Mouse (Mus musculus) embryonic facial prominence, embryonic 15.5 days (tissue): ENCODE measurements around the gene N4bp1. TPM values are rescaled to one million over a fixed set of nuclear protein-coding genes. Genes with fewer than 3 reads are reported as not detected.
A peak's percentile ranks its signal among the peaks of the same experiment; 100 is the strongest.

Source experiments
- ATAC-seq: fragments of 200-750 bp; cut with Nextera tagmentation; 2 replicates; pipeline ENCODE4 v1.8.0; 2017; ENCODE audit warnings: low read depth, moderate TSS enrichment; ENCODE audit not compliant: insufficient number of reproducible peaks, low FRiP score, low TSS enrichment
- H3K27ac ChIP-seq: fragments of 300-500 bp; sonication (generic); replicated peaks from 2 replicates; pipeline ENCODE4 v1.5.1; 2015; ENCODE audit warnings: mild to moderate bottlenecking, inconsistent platforms
- H3K27me3 ChIP-seq: fragments of 300-500 bp; sonication (generic); 2 replicates; pipeline ENCODE4 v1.6.1; 2015; ENCODE audit warnings: inconsistent platforms
- H3K36me3 ChIP-seq: fragments of 300-500 bp; sonication (generic); 2 replicates; pipeline ENCODE4 v1.6.1; 2015; ENCODE audit warnings: mild to moderate bottlenecking, inconsistent platforms
- H3K4me1 ChIP-seq: fragments of 300-500 bp; sonication (generic); 2 replicates; pipeline ENCODE4 v1.6.1; 2015; ENCODE audit warnings: inconsistent platforms
- H3K4me2 ChIP-seq: fragments of 300-500 bp; sonication (generic); replicated peaks from 2 replicates; pipeline ENCODE4 v1.6.1; 2015; ENCODE audit warnings: mild to moderate bottlenecking, inconsistent platforms
- H3K4me3 ChIP-seq: fragments of 300-500 bp; sonication (generic); replicated peaks from 2 replicates; pipeline ENCODE4 v1.5.1; 2015; ENCODE audit warnings: mild to moderate bottlenecking, inconsistent platforms
- H3K9ac ChIP-seq: fragments of 300-500 bp; sonication (generic); 2 replicates; pipeline ENCODE4 v1.6.1; 2015; ENCODE audit warnings: inconsistent platforms
- H3K9me3 ChIP-seq: fragments of 300-500 bp; sonication (generic); replicated peaks from 2 replicates; pipeline ENCODE4 v1.6.1; 2016; ENCODE audit warnings: inconsistent platforms
- WGBS: fragments of 180-500 bp; shearing (Covaris S2); methylation state at CpG from one replicate; pipeline ENCODE4 v1.1.7; 2015; 5-methylcytosine and 5-hydroxymethylcytosine counted together
- polyA plus RNA-seq: library from polyadenylated mRNA; unstranded; fragments of >200 nt; fragmentation: Nextera tagmentation; extraction: Ambion mirVana; gene quantifications from 2 replicates; pipeline ENCODE4 v1.2.1, GENCODE M21; 2015

Gene N4bp1
- polyA plus RNA-seq, 1 experiment from 2014 or later, result 9.7 TPM

DNA sequence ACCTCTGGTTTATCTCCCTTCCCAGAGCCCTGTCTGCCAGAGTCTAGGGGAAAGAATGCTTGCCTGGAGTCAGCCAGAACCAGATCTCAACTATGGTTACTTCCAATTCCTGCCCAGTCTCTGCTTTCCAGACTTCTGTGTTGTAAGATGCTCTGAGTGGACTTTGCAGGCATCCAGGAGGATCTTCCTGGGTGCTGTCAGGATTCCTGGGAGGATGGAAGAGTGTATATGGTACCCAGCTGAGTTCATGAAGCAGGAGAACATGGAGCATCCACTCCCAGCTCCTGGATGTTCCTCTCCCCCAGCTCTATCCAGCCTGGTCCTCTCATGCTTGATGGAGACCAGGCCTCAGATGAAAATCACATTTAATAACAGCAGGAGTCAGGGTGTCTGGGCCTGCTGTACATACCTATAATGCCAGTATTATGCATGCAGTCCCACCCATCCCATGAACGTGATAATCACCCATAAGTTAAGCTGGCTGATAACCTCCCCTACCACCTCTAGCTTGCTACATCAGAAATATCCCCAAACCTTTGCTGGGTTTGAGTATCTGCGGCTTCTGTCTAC, 64.8 kb downstream of the N4bp1 start:
- Histone ChIP-seq H3K27me3 (no peaks in the 10 kb centered on the region), H3K27ac (peak overlapping the region; percentile 63; the same call in 1 of the 2 replicates), H3K36me3 (no peaks in the 10 kb centered on the region), H3K9me3 (no peaks in the 10 kb centered on the region), H3K9ac (no peak overlapping the region), H3K4me3 (no peak overlapping the region), H3K4me1 (peaks cover 16% of the 10 kb centered on the region), H3K4me2 (no peak overlapping the region)
- 28% methylated on average over 2 of the region's 2 CpGs for WGBS
- ATAC-seq, result no peak

DNA sequence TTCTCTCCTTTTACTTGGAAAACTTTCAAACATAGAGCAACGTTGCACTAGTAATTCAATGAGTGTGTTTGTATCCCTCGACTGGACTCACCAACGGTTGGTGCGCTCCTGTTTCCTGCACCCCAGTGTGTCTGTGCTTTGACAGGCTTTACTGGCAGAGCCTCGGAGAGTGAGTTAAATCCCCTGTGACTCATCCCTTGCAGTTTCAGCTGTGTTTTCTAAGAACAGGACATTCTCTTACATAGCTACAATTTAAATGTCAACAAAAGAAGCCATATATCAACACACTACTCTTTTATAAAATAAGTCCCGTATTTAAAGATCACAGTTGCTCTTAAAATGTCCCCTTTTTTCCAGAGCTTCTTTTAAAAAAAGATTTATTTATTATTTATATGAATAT, 65.6 kb downstream of the N4bp1 start:
- no peak overlapping the region for H3K4me3 ChIP-seq
- no peak overlapping the region for H3K4me2 ChIP-seq
- whole genome bisulfite sequencing, result 41% methylated on average over 6 of the region's 6 CpGs
- ATAC-seq, result no peak
- no peaks in the 10 kb centered on the region for H3K27me3 ChIP-seq
- no peaks in the 10 kb centered on the region for H3K36me3 ChIP-seq
- no peaks in the 10 kb centered on the region for H3K9me3 ChIP-seq
- no peak overlapping the region for H3K27ac ChIP-seq
- H3K9ac ChIP-seq, result no peak overlapping the region
- H3K4me1 ChIP-seq, result peaks cover 16% of the 10 kb centered on the region

DNA sequence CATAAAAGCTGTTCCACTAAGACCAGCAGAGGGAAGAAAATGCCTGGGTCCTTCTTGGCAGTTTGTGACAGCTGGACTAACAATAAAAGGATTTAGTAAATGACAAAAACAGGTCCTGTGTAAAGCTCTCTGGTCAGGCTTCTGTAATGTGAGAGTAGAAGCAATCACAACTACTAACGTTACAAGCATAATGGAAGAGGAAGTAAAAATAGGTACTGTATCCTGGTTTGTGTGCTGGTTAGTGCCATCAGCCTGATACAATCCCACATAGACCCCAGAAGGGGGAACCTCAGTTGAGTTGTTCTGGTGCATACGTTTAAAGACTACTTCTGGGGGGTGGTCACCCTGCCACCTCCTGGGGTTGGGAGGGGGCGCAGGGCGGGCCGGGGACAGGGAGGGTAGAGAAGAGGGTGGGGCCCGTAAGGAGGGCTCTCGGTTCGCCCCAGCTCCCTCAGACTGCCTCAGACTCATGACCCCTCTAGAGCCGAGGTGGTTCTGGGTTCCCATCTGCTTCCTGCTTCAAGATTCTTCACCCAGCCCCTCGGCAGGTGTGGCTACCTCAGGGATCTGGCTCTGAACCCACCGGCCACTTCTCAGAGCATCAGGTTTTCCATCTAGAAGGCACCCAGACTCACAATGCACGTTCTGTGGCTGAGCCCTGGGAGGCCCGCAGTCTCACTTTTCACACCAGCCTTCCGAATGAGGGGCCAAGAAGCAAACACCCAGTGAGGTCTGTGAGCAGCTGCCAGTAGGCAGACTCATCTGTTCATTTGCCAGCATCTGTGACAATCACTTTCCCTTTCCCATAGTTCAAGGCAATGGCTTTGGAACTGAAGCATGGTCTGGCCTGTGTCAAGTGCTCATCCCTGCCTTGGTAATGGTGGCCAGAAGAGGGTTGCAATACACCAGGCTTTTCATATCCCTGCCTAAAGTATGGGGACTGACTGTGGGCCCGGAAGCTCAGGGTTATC, 75.8 kb downstream of the N4bp1 start:
- no peak overlapping the region for H3K27ac ChIP-seq
- no peak for ATAC-seq
- 77% methylated on average over 15 of the region's 15 CpGs for WGBS
- no peak overlapping the region for H3K4me3 ChIP-seq
- H3K27me3 ChIP-seq, result no peaks in the 10 kb centered on the region
- H3K9ac ChIP-seq, result no peak overlapping the region
- no peaks in the 10 kb centered on the region for H3K36me3 ChIP-seq
- no peaks in the 10 kb centered on the region for H3K4me1 ChIP-seq
- H3K9me3 ChIP-seq, result no peaks in the 10 kb centered on the region
- H3K4me2 ChIP-seq, result no peak overlapping the region

DNA sequence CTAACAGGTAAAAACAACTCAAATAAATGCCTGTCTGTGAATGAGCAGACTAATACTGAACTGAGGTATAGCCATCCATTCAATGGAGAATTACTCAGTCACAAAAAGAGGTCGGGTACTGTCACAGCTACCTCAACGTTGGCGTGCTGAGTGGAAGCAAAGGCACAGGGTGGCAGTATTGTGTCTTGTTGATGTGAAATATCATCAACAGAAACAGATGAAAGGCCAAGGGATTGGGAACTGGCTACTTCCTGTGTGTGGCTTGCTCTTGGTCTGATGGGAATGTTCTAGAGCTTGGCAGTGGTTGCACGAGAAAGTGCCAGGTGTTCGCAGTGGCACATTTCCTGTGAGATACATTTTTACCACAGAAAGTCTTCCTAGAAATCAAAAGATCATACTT, 76.8 kb downstream of the N4bp1 start:
- no peak overlapping the region for H3K27ac ChIP-seq
- H3K27me3 ChIP-seq, result no peaks in the 10 kb centered on the region
- H3K4me2 ChIP-seq, result no peak overlapping the region
- no peaks in the 10 kb centered on the region for H3K9me3 ChIP-seq
- WGBS, result 64% methylated on average over 5 of the region's 5 CpGs
- no peak overlapping the region for H3K4me3 ChIP-seq
- no peak for ATAC-seq
- H3K4me1 ChIP-seq, result no peaks in the 10 kb centered on the region
- no peaks in the 10 kb centered on the region for H3K36me3 ChIP-seq
- no peak overlapping the region for H3K9ac ChIP-seq

DNA sequence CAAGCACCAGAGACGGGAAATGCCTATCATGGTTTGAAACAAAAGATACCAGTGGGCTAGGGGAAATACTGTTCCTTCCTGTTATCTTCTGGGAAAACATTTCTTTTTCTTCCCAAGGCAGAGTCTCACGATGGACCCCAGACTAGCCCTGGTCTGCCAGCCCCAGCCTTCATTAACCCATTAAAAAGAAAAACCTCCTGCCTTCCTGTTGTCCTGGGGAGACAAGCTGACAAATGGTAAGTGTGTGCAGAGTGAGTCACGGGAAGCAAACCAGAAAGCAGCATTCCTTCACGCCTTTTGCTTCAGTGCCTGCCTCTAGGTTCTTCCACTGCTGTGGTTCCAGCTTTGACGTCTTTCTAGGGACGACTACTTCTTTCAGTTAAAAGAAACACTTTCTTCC, 83.1 kb downstream of the N4bp1 start:
- Histone ChIP-seq H3K4me1 (no peaks in the 10 kb centered on the region), H3K27ac (no peak overlapping the region), H3K9ac (no peak overlapping the region), H3K27me3 (no peaks in the 10 kb centered on the region), H3K9me3 (no peaks in the 10 kb centered on the region), H3K4me3 (no peak overlapping the region), H3K36me3 (no peaks in the 10 kb centered on the region), H3K4me2 (no peak overlapping the region)
- 44% methylated on average over 6 of the region's 6 CpGs for WGBS
- ATAC-seq, result no peak

DNA sequence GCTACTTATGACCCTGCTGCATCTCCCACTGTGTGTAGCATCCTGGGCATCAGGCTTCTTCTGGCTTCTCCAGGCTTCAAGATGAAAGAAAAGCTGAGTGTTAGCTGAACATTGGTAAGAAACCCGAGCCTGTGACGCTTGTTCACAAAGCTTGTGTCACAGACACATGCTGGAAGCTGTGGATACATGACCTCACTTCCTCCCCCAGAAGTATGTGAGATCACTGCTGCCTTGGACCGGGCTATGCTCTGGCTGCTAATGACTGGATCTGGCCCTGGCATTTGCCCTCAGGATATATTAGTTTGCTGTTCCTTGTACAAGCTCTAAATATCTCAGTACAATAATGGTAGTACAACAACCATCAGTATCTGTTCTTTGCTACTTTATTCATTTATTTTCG, 84.1 kb downstream of the N4bp1 start:
- Histone ChIP-seq H3K9me3 (no peaks in the 10 kb centered on the region), H3K27me3 (no peaks in the 10 kb centered on the region), H3K4me3 (no peak overlapping the region), H3K27ac (no peak overlapping the region), H3K9ac (no peak overlapping the region), H3K36me3 (no peaks in the 10 kb centered on the region), H3K4me1 (no peaks in the 10 kb centered on the region), H3K4me2 (no peak overlapping the region)
- no peak for ATAC-seq
- WGBS, result 34% methylated on average over 4 of the region's 4 CpGs

DNA sequence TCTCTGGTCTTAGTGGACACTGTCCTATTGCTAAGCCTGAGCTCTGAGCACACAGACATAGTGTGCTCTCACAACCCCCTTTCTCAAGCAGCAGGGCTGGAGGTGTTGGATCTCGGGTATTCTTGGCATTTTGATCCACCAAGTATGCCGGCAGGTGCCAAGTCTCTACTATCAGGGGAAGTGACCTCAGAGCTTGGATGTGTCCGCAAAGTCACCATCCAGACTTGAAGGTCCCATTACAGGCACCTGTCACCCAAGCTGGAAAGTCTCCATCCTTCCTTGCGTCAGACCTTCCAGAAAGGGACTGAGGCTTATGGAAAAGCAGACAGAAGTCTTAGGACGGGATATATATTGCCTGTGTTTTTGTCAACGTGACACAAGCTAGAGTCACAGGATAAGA, 86.9 kb downstream of the N4bp1 start:
- H3K9ac ChIP-seq, result no peak overlapping the region
- WGBS, result 89% methylated on average over 6 of the region's 6 CpGs
- no peaks in the 10 kb centered on the region for H3K27me3 ChIP-seq
- H3K4me3 ChIP-seq, result no peak overlapping the region
- H3K4me2 ChIP-seq, result no peak overlapping the region
- H3K4me1 ChIP-seq, result no peaks in the 10 kb centered on the region
- no peaks in the 10 kb centered on the region for H3K9me3 ChIP-seq
- no peak overlapping the region for H3K27ac ChIP-seq
- H3K36me3 ChIP-seq, result no peaks in the 10 kb centered on the region
- ATAC-seq, result no peak

DNA sequence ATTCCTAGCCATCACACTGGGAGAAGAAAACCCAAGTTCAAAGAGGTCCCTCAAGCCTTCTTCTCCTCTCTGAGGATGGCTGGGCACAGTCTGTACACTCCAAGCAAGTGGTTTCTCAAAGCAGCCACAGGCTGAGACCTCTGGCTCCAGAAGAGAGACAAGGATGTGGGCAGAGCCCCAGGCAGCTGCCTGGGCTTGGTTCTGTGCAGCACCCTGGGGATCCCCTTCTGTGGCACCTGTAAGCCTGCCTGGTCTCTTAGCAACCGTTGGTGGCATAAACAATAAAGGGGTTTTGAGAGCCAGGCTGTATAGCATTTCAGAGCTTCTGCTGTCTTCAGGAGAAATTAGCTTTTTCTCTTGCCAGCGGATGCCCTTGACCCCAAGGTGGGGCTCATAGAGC, 87.4 kb downstream of the N4bp1 start:
- no peak overlapping the region for H3K9ac ChIP-seq
- ATAC-seq, result no peak; the same call in 1 of the 2 replicates
- H3K4me1 ChIP-seq, result no peaks in the 10 kb centered on the region
- H3K27me3 ChIP-seq, result no peaks in the 10 kb centered on the region
- H3K27ac ChIP-seq, result no peak overlapping the region
- H3K36me3 ChIP-seq, result no peaks in the 10 kb centered on the region
- H3K9me3 ChIP-seq, result no peaks in the 10 kb centered on the region
- WGBS, result 74% methylated on average over 2 of the region's 2 CpGs
- no peak overlapping the region for H3K4me2 ChIP-seq
- no peak overlapping the region for H3K4me3 ChIP-seq

DNA sequence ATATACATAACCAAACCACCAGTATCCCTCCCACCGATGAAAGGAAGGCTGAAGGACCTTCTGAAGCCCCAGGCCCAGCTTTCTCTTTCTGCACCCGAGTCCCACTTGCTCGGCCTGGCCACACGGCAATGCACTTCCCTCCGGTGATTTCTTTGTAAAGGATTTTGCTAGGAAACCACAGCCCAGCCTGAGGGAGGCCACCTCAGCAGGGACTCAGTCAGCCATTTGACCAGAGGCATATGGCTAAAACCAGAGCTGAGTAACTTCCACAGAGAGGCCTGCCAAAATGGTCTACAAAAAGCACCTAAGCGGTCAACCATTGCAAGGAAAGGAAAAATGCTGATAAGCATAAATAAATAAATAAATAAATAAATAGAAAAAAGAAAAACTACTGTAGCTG, 90.3 kb downstream of the N4bp1 start:
- WGBS, result 59% methylated on average over 6 of the region's 6 CpGs
- no peak overlapping the region for H3K4me3 ChIP-seq
- H3K36me3 ChIP-seq, result no peaks in the 10 kb centered on the region
- no peaks in the 10 kb centered on the region for H3K4me1 ChIP-seq
- no peak overlapping the region for H3K27ac ChIP-seq
- H3K4me2 ChIP-seq, result no peak overlapping the region
- H3K9ac ChIP-seq, result no peak overlapping the region
- H3K27me3 ChIP-seq, result no peaks in the 10 kb centered on the region
- H3K9me3 ChIP-seq, result no peaks in the 10 kb centered on the region
- ATAC-seq, result no peak

DNA sequence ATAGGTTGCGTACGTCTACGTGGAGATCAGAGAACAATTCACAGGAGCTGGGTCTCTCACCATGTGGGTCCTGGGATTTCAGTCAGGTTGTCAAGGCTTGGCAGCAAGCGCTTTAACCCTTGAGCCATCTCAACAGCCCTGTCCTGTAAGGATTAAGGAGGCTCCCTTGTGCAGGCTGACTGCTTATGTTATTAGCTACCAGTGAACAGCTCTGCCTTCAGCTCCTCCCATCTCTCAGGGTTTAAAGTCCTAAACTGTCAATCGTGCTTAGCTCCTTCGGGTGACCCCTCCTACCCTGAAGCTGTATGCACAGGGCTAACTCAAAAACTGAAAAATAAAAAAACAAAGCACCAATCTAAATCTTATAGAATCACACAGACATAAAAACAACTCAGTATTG, 93.5 kb downstream of the N4bp1 start:
- no peak overlapping the region for H3K4me2 ChIP-seq
- no peaks in the 10 kb centered on the region for H3K9me3 ChIP-seq
- H3K9ac ChIP-seq, result no peak overlapping the region
- no peaks in the 10 kb centered on the region for H3K27me3 ChIP-seq
- WGBS, result 71% methylated on average over 6 of the region's 6 CpGs
- H3K36me3 ChIP-seq, result no peaks in the 10 kb centered on the region
- H3K4me3 ChIP-seq, result no peak overlapping the region
- ATAC-seq, result no peak
- H3K4me1 ChIP-seq, result peaks cover 13% of the 10 kb centered on the region
- no peak overlapping the region for H3K27ac ChIP-seq

DNA sequence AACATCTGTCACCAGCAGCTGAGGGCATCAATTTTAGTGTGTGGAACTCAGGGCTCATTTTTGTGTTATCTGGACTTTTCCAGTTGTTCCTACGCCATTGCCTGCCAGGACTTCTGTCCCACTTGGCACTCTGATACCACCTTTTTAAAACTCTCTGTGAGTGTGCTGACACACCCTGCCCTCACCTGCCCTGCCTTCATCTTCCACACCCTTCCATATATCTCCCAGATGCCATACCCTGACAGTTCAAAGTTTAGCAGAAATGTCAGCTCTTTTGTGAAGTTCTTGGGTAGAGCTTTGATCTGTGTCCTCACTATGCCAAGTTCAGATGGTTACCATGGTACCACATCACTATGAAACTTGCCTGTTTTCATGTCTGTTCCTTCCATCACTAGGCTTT, 95.5 kb downstream of the N4bp1 start:
- no peaks in the 10 kb centered on the region for H3K36me3 ChIP-seq
- ATAC-seq, result no peak
- no peak overlapping the region for H3K9ac ChIP-seq
- peaks cover 13% of the 10 kb centered on the region for H3K4me1 ChIP-seq
- H3K4me2 ChIP-seq, result no peak overlapping the region
- no peak overlapping the region for H3K27ac ChIP-seq
- WGBS, result 75% methylated on average over 1 of the region's 1 CpGs
- H3K9me3 ChIP-seq, result no peaks in the 10 kb centered on the region
- no peaks in the 10 kb centered on the region for H3K27me3 ChIP-seq
- H3K4me3 ChIP-seq, result no peak overlapping the region
